Mouse (Mus musculus) gastrocnemius, postnatal 25 days (tissue): ENCODE measurements around the gene Armc9. TPM values are rescaled to one million over a fixed set of nuclear protein-coding genes. Genes with fewer than 3 reads are reported as not detected.

Source experiments
- DNase-seq: peaks from one replicate; pipeline ENCODE4 v3.0.0; 2022
- total RNA-seq, 2 experiments: library from RNA; stranded (reverse); gene quantifications; 1 replicate in 1 of 2; 2 replicates in 1 of 2; pipeline ENCODE4 v1.2.3; 2021

Armc9 gene
- total RNA-seq, 2 experiments from 2014 or later, result 2.1 to 2.4 TPM

GRCm38 (mm10) chr1:86228653-86229052 lies 74.1 kb downstream of the Armc9 start:
- no peak for DNase-seq

DNA sequence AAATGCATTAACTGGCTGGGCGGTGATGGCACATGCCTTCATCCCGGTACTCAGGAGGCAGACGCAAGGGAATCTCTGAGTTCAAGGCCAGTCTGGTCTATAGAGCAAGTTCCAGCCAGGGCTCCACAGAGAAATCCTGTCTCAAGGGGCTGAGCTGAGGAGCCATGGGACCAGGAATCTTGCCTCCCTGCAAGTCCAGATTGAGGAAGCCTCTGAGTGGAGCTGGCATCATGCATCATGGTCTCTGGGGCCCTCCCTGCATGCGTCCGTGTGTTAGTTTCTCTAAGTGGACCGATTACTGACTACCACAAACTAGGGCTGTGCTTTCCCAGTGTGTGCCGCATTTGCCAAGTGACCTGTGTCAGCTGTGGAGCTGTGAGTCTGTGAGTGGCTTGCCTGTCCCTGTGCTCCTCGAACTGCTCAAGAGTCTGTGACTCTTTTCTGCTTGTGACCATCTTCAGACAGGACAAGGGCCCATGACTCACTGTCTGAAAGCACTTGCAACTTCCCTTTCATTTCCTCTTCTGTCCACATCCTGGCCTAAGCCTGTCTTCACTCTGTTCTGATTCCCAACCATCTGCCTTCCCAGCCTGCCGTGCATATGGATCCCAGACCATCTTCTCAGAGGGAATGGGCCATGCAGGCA lies 74.7 kb downstream of the Armc9 start:
- DNase-seq, result no peak

DNA sequence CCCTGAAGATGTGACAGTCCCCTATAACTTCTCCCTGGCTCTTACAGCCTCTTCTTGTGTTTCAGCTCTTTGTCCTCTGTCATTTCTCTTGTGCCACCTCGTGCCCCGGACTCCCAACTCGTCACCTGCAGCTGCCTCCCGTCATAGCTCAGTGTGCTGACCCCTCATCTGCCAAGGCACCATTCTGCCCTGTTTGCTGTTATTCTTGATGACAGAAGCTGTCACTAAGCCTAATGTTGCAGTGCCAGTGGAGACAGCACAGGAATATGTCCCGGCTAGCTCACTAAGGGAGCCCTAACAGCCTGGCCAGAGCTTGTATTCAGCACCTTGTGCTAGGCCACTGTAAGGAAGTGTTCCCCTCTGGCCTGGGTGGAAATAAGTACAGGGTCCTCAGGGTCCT lies 78.1 kb downstream of the Armc9 start:
- no peak for DNase-seq

DNA sequence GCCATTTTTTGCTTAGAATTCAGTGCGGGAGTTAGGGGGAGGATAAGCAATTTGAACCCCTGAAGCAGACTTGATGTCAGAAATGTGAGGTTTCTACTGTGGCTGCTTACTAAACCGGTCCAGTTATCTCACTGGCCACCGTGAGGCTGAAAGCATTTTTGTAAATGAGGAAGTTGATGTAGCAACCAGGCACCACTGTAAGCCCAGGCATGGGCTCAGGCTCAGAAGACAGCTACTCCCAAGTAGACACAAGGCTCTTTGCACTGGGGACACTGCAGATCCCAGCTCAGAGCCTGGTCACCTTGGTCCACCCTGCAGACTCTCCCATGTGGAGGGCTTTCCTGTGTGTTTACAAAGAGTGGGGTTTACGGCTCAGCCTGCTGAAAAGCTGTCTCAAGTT lies 79.2 kb downstream of the Armc9 start:
- no peak for DNase-seq

- no peak for DNase-seq
Measured at GRCm38 (mm10) chr1:86235118-86235517, 80.5 kb downstream of the Armc9 start.

GRCm38 (mm10) chr1:86236442-86236841 lies 81.9 kb downstream of the Armc9 start:
- DNase-seq, result no peak

- no peak for DNase-seq
Measured at GRCm38 (mm10) chr1:86239010-86239409, 84.4 kb downstream of the Armc9 start.

- no peak for DNase-seq
Measured at GRCm38 (mm10) chr1:86239871-86240270, 85.3 kb downstream of the Armc9 start.

DNA sequence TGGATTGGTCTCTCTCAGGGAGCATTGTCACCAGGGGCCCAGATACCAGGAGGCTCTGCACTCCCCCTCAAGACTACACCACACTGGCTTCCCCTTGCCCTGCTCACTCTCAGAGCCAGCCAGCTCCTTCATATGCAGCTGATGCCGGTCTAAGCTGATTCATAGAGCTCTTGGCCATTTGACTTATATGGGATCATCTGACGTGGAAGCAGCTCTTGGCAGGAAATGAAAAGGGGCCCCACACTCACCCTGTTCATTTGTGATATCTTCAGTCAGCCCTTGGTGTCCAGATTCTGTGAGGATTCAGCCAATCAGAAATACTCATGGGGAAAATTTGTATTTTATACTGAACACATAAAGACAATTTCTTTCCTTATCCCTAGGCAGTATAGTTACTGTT lies 86.4 kb downstream of the Armc9 start:
- DNase-seq, result no peak

GRCm38 (mm10) chr1:86243490-86243889 lies 88.9 kb downstream of the Armc9 start:
- DNase-seq, result no peak

DNA sequence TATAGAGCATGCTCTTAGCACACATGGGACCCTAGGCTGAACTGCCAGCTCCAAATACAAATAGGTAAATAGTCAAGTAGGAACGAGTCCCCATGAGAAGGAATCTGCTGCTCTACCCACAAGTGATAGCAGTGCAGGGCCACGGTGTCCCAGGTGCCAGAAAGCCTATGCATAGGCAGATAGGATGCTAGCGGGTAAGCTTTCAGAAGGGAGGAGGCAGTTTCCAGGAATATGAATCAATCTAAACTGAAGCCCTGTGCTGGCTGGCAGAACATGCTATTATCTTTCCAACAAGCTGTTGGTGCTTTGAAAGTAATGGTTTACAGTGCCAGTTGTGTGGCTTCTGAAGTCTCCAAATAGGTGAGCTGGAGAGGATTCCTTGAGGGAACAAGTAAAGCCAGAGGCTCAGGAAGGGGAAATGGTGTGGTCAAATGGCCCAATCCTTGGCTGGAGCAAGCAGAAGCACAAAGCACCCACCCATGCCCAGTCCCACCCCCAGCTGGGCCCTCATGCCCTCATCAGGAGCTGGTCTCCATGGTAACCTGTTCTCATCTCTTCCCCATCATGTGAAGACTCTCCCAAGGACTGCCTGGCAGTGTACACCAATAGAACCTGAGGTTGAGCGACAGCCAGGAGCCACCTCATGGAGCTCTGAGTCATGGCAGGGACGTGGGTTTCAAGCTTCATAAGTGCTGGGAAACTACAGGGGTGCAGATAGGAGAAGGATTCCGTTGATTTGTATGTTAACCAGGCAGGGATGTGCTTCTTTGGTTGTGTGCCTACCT lies 90.9 kb downstream of the Armc9 start:
- DNase-seq, result no peak

DNA sequence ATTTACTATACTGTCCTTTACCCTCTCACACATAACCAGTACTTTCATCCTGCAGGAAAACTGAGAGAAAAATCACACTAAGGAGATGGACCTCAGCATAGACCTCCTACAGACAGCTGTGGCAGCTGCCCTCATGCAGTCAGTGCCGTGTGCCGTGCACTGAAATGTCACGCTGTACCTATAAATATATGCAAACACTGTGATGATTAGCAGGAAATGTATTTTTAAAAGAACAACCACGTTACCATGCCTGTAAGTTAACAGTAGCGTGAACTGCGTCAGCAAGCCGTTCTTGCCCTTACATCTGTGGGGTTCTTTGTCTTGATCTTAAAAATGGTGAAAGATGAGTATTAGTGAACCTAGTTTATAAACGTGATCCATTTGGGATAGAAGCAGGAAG lies 98.8 kb downstream of the Armc9 start:
- DNase-seq, result no peak

DNA sequence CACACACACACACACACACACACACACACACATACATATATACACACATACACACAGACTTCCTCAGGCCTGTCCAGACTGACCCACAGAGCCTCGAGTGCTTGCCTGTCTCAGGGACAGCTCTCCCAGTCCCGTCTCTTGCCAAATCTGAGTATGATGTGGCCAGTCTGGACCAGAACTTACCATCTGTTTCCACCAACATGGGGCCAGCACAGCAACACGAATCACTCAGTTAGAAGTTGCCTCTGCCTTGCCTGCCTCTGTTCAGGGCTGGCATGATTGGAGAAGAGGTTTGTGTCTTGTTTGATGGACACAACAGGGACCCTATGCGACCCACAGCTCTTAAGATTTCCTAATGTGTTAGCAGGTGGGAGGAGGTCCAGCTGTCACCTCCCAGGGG lies 101.7 kb downstream of the Armc9 start:
- DNase-seq, result no peak

DNA sequence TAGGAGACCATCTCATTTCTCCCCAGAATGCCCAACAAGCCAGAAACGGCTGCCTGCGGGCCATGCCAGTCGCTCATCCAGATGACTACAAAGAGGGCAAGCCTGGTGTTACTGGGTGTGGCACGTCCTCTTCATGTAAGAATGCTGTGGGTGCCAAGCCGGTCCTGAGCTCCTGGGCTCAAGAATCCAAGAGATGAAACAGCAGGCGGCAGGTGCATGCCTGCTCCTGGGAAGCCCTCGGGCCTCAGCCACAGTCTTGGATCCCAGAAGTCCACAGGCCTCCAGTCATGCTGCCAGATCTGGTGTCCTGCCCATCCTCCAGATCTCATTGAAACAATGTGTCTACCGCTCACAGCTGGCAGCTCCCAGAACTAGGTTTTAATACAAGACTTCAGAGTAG lies 102.6 kb downstream of the Armc9 start:
- DNase-seq, result no peak

DNA sequence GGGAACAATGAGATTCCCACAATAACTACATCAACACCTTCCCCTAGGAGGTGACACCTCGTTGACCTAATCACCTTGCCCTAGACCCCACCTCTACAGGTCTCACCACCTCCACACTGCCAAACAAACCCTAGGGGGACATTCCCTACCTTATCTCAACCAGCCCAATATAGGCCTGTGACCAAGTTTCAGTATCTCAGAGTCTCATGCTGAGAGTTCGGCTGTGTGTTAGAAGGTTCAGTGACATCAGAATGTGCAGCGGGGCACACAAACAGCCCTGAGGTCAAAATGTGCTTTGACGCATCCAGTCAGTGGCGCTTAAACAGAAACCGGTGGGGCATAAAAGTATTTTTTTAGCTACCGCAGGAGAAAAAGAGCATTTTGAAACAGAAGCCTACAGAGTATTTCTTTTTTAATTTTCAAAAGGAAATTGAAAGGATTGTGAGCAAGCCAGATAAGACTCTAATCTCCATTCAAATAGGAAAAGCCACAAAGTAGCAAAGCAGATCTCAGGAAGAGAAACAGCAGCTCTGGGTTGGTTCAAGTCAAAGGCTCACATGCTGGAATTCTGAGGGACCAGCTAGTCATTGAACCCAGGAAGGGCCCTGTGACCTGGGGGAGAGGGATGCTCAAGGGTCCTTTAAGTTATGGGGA lies 103.7 kb downstream of the Armc9 start:
- DNase-seq, result no peak

GRCm38 (mm10) chr1:86263564-86264339 lies 109.2 kb downstream of the Armc9 start:
- DNase-seq, result no peak

GRCm38 (mm10) chr1:86265060-86265459 lies 110.5 kb downstream of the Armc9 start:
- no peak for DNase-seq

DNA sequence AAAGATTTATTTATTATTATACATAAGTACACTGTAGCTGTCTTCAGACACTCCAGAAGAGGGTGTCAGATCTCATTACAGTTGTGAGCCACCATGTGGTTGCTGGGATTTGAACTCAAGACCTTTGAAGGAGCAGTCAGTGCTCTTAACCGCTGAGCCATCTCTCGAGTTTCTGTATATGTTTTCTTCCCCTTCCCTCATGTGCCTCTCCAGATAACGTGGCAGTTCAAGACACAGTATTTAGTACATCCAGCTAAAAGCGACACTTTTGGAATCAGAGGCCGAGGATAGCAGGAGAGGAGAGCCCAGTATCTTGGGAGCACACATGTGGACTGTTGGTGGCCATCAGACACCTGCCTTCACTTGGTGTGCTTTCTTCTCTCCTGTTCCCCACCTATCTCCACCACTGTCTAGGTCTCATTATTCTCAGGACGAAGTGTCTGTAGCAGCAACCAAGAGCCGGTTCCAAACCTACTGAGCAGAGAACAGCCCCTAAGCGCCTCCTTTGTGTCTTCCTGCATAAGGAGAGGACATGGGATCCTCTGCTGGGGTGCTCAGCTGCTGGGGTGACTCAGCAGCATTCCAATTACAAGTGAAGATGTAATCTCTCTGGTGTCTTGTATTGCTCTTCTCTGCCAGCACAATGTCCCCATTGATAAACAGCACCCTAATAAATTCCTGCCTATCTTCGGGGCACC lies 114.1 kb downstream of the Armc9 start:
- no peak for DNase-seq

GRCm38 (mm10) chr1:86269190-86269508 lies 114.6 kb downstream of the Armc9 start:
- no peak for DNase-seq

DNA sequence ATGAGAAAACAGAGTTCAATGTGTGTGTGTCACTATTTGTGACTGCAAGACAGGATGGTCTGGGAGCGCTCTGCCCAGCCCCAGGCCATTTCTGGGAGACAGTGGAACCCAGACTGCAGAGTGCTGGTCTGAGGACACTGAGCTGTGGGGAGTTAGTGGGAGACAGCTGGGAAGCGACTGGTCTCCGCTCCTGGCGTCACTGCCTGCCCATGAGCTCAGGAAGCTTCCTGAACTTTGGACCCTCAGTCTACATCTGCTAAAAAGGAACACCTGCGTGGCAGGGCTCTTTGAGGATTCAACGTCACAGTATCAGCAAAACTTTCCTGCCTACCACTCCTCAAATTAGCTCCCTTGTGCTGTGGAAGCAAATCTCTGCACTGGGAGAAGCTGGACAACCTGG lies 117.1 kb downstream of the Armc9 start:
- no peak for DNase-seq

DNA sequence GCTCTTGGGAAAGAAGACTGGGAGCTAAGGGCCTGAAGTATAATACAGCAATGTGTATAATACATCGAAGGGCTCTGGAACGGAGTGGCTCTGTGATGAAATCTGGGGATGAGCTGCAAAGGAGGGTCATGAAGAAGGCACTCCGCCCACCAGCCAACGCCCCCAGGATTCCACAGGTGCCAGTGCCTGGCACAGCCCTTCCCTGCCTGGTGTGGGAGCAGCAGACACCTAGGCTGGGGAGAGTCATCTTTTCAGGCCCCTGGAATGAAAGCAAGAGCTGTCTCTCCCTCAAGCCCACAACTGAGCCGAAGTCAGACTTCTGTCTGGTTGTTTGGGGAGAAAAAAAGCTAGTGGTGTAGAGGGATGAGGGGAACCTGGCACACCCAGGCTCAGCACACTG lies 122.5 kb downstream of the Armc9 start:
- DNase-seq, result no peak
